Mouse (Mus musculus) kidney, postnatal 4 days (tissue): ENCODE measurements around the gene Cstf3.

Experiments
- DNase-seq, 2 experiments: peaks; one replicate each; pipeline ENCODE4 v3.0.0; 2021; ENCODE audit warnings: mixed read lengths in 2 of 2

Cstf3 gene

DNA sequence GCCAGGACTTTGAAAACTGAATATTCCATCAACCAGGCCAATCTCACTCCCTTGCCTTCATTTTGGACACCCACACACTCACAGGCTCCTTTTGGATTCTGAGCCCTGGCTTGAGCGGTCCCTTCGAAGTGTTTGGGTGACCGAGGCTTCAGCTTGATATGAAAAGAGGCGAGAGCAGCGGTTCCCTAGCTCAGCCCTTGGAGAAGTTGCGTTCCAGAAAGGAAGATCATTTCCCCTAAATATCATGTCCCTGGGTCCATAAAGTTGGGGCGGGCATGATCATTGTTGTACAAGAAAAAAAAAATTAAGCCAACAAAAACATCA, 122.1 kb downstream of the Cstf3 start:
- DNase-seq: no peak

GRCm38 (mm10) chr2:104714254-104714691, 124.0 kb downstream of the Cstf3 start:
- DNase-seq: peak; percentile 33 to 43
